Mouse (Mus musculus): Measurements from ENCODE around the gene Clcnka. TPM values are rescaled to one million over a fixed set of nuclear protein-coding genes. Genes with fewer than 3 reads are reported as not detected.

The Clcnka gene
- not detected in 2 replicates for polyA plus RNA-seq (2012; ENCODE audit: insufficient read depth, insufficient read length, low replicate concordance, missing spikeins)

GRCm38 (mm10) chr4:141398545-141398944 lies at the start of gene Clcnka:
Gene Clcnka, minus strand, starts transcription at chr4:141398724.
- H3K4me3 ChIP-seq (ENCODE audit: insufficient read depth, low read depth, low read length) = no peak within 1 kb of the TSS
- H3K27ac ChIP-seq (ENCODE audit: insufficient read depth, low read depth, low read length) = no peak within 1 kb of the TSS
- 72% methylated on average over 12 of the region's 12 CpGs for WGBS
- no peak for TF ChIP-seq CTCF (IDR thresholded peaks at IDR 0.05; ENCODE audit: insufficient read depth, low read depth, low read length)
- TF ChIP-seq POLR2A (IDR thresholded peaks at IDR 0.05; ENCODE audit: insufficient read depth, low read depth, low read length) = no peak
- H3K4me1 ChIP-seq (ENCODE audit: control insufficient read depth, insufficient read depth, low read length) = peaks cover 5% of the 10 kb centered on the region; the same call in 1 of the 2 replicates

- WGBS = 41% methylated on average over 7 of the region's 7 CpGs
- H3K4me1 ChIP-seq (ENCODE audit: control insufficient read depth, insufficient read depth, low read length) = peaks cover 14% of the 10 kb centered on the region
- no peak overlapping the region for H3K27ac ChIP-seq (ENCODE audit: insufficient read depth, low read depth, low read length)
- H3K4me3 ChIP-seq (ENCODE audit: insufficient read depth, low read depth, low read length) = no peak overlapping the region
- TF ChIP-seq CTCF (IDR thresholded peaks at IDR 0.05; ENCODE audit: insufficient read depth, low read depth, low read length) (no peak), POLR2A (IDR thresholded peaks at IDR 0.05; ENCODE audit: insufficient read depth, low read depth, low read length) (no peak)
Measured at GRCm38 (mm10) chr4:141446211-141446610, 47.7 kb upstream of the Clcnka start.

- WGBS = 7% methylated on average over 14 of the region's 14 CpGs
- H3K27ac ChIP-seq (ENCODE audit: insufficient read depth, low read depth, low read length) = no peak overlapping the region
- H3K4me1 ChIP-seq (ENCODE audit: control insufficient read depth, insufficient read depth, low read length) = peaks cover 14% of the 10 kb centered on the region
- TF ChIP-seq CTCF (IDR thresholded peaks at IDR 0.05; ENCODE audit: insufficient read depth, low read depth, low read length) (no peak), POLR2A (IDR thresholded peaks at IDR 0.05; ENCODE audit: insufficient read depth, low read depth, low read length) (no peak)
- H3K4me3 ChIP-seq (ENCODE audit: insufficient read depth, low read depth, low read length) = peak overlapping the region; percentile 97
Measured at GRCm38 (mm10) chr4:141445328-141445720, 46.8 kb upstream of the Clcnka start.

- H3K4me3 ChIP-seq (ENCODE audit: insufficient read depth, low read depth, low read length) = peak within 1 kb of the TSS; percentile 97
- no peak within 1 kb of the TSS; the same call in 1 of the 2 replicates for H3K27ac ChIP-seq (ENCODE audit: insufficient read depth, low read depth, low read length)
- under 1% methylated on average over 94 of the region's 102 CpGs for WGBS
- no peak for TF ChIP-seq CTCF (IDR thresholded peaks at IDR 0.05; ENCODE audit: insufficient read depth, low read depth, low read length)
- peak; percentile 29; the same call in 1 of the 2 replicates for TF ChIP-seq POLR2A (IDR thresholded peaks at IDR 0.05; ENCODE audit: insufficient read depth, low read depth, low read length)
- H3K4me1 ChIP-seq (ENCODE audit: control insufficient read depth, insufficient read depth, low read length) = peaks cover 12% of the 10 kb centered on the region
Measured at GRCm38 (mm10) chr4:141444451-141445327, 46.2 kb upstream of the Clcnka start, which contains the start of gene Zbtb17. Gene Zbtb17, plus strand, starts transcription at chr4:141444654.

- Histone ChIP-seq H3K27ac (ENCODE audit: insufficient read depth, low read depth, low read length) (no peak overlapping the region), H3K4me3 (ENCODE audit: insufficient read depth, low read depth, low read length) (peak overlapping the region; percentile 97), H3K4me1 (ENCODE audit: control insufficient read depth, insufficient read depth, low read length) (peaks cover 12% of the 10 kb centered on the region)
- TF ChIP-seq POLR2A (IDR thresholded peaks at IDR 0.05; ENCODE audit: insufficient read depth, low read depth, low read length) (no peak), CTCF (IDR thresholded peaks at IDR 0.05; ENCODE audit: insufficient read depth, low read depth, low read length) (no peak)
- WGBS = 42% methylated on average over 11 of the region's 11 CpGs
Measured at GRCm38 (mm10) chr4:141443641-141444429, 45.3 kb upstream of the Clcnka start.

GRCm38 (mm10) chr4:141440877-141441276 lies 42.4 kb upstream of the Clcnka start:
- Histone ChIP-seq H3K4me3 (ENCODE audit: insufficient read depth, low read depth, low read length) (no peak overlapping the region), H3K4me1 (ENCODE audit: control insufficient read depth, insufficient read depth, low read length) (peaks cover 4% of the 10 kb centered on the region; the same call in 1 of the 2 replicates), H3K27ac (ENCODE audit: insufficient read depth, low read depth, low read length) (no peak overlapping the region)
- no peak for TF ChIP-seq POLR2A (IDR thresholded peaks at IDR 0.05; ENCODE audit: insufficient read depth, low read depth, low read length)
- TF ChIP-seq CTCF (IDR thresholded peaks at IDR 0.05; ENCODE audit: insufficient read depth, low read depth, low read length) = no peak

GRCm38 (mm10) chr4:141439083-141439803 lies 40.7 kb upstream of the Clcnka start:
- Histone ChIP-seq H3K27ac (ENCODE audit: insufficient read depth, low read depth, low read length) (no peak overlapping the region), H3K4me1 (ENCODE audit: control insufficient read depth, insufficient read depth, low read length) (no peaks in the 10 kb centered on the region; the same call in 1 of the 2 replicates), H3K4me3 (ENCODE audit: insufficient read depth, low read depth, low read length) (no peak overlapping the region)
- TF ChIP-seq CTCF (IDR thresholded peaks at IDR 0.05; ENCODE audit: insufficient read depth, low read depth, low read length) (no peak), POLR2A (IDR thresholded peaks at IDR 0.05; ENCODE audit: insufficient read depth, low read depth, low read length) (no peak)
- 81% methylated on average over 12 of the region's 12 CpGs for WGBS

GRCm38 (mm10) chr4:141435974-141436373 lies 37.5 kb upstream of the Clcnka start, which contains the start of gene Srarp:
Gene Srarp, minus strand, starts transcription at chr4:141436105.
- Histone ChIP-seq H3K4me3 (ENCODE audit: insufficient read depth, low read depth, low read length) (no peak within 1 kb of the TSS), H3K4me1 (ENCODE audit: control insufficient read depth, insufficient read depth, low read length) (no peaks in the 10 kb centered on the region), H3K27ac (ENCODE audit: insufficient read depth, low read depth, low read length) (no peak within 1 kb of the TSS)
- no peak for TF ChIP-seq POLR2A (IDR thresholded peaks at IDR 0.05; ENCODE audit: insufficient read depth, low read depth, low read length)
- TF ChIP-seq CTCF (IDR thresholded peaks at IDR 0.05; ENCODE audit: insufficient read depth, low read depth, low read length) = no peak
- whole genome bisulfite sequencing = 89% methylated on average over 1 of the region's 1 CpGs

All from olfactory bulb, adult 2 months (tissue).